Mouse (Mus musculus) myocyte (in vitro differentiated cells): ENCODE results near the gene Gm20388. TPM values are rescaled to one million over a fixed set of nuclear protein-coding genes. Genes with fewer than 3 reads are reported as not detected.
A peak's percentile ranks its signal among the peaks of the same experiment; 100 is the strongest.

Experiments
- H3K27me3 ChIP-seq: one replicate; pipeline ENCODE4 v1.6.1; 2011; ENCODE audit not compliant: control insufficient read depth, insufficient read depth, insufficient read length
- H3K36me3 ChIP-seq: one replicate; pipeline ENCODE4 v1.6.1; 2011; ENCODE audit not compliant: control insufficient read depth, insufficient read depth
- H3K4me2 ChIP-seq: one replicate; pipeline ENCODE4 v1.6.1; 2011; ENCODE audit warnings: low read depth, control low read depth
- H3K4me3 ChIP-seq: one replicate; pipeline ENCODE4 v1.5.1; 2011; ENCODE audit warnings: mild to moderate bottlenecking, control low read depth, moderate library complexity
- H3K79me2 ChIP-seq: one replicate; pipeline ENCODE4 v1.6.1; 2011; ENCODE audit not compliant: control insufficient read depth, insufficient read depth
- H3ac ChIP-seq: one replicate; pipeline ENCODE4 v1.6.1; 2011; ENCODE audit not compliant: control insufficient read depth, insufficient read length
- CEBPB ChIP-seq: IDR thresholded peaks from 2 replicates; pipeline ENCODE4 v1.6.1; 2011; ENCODE audit warnings: mild to moderate bottlenecking, moderate library complexity; ENCODE audit not compliant: poor library complexity, insufficient read depth, severe bottlenecking
- E2F4 ChIP-seq: IDR thresholded peaks from one replicate; pipeline ENCODE4 v1.6.1; 2011; ENCODE audit warnings: mild to moderate bottlenecking, control low read depth, moderate library complexity; ENCODE audit not compliant: insufficient read depth
- MAX ChIP-seq: IDR thresholded peaks from one replicate; pipeline ENCODE4 v1.6.1; 2011; ENCODE audit warnings: low read depth, mild to moderate bottlenecking, control low read depth
- MYOD1 ChIP-seq, 3 experiments: IDR thresholded peaks; one replicate each; pipeline ENCODE4 v1.6.1; 2011; ENCODE audit warnings: control low read depth in 2 of 3, low read depth in 2 of 3, mild to moderate bottlenecking in 2 of 3, moderate library complexity in 1 of 3; ENCODE audit not compliant: insufficient read length in 2 of 3, control insufficient read depth in 1 of 3
- MYOG ChIP-seq, 3 experiments: IDR thresholded peaks; one replicate each; pipeline ENCODE4 v1.6.1; 2011; ENCODE audit warnings: control low read depth in 2 of 3, low read depth in 2 of 3, mild to moderate bottlenecking in 2 of 3; ENCODE audit not compliant: insufficient read length in 2 of 3, control insufficient read depth in 1 of 3, insufficient read depth in 1 of 3
- POLR2A ChIP-seq: IDR thresholded peaks from one replicate; pipeline ENCODE4 v1.6.1; 2011; ENCODE audit warnings: low read depth, mild to moderate bottlenecking, control low read depth, moderate library complexity; ENCODE audit not compliant: insufficient read length
- REST ChIP-seq: IDR thresholded peaks from one replicate; pipeline ENCODE4 v1.6.1; 2011; ENCODE audit warnings: mild to moderate bottlenecking, control low read depth, moderate library complexity; ENCODE audit not compliant: insufficient read depth, insufficient read length
- SRF ChIP-seq: IDR thresholded peaks from one replicate; pipeline ENCODE4 v1.6.1; 2011; ENCODE audit warnings: low read depth; ENCODE audit not compliant: control insufficient read depth, insufficient read length
- TCF12 ChIP-seq: IDR thresholded peaks from one replicate; pipeline ENCODE4 v1.6.1; 2011; ENCODE audit warnings: mild to moderate bottlenecking, control low read depth; ENCODE audit not compliant: poor library complexity, insufficient read depth, severe bottlenecking
- TCF3 ChIP-seq: IDR thresholded peaks from one replicate; pipeline ENCODE4 v1.6.1; 2011; ENCODE audit warnings: low read depth, control low read depth; ENCODE audit not compliant: insufficient read length
- USF1 ChIP-seq: IDR thresholded peaks from one replicate; pipeline ENCODE4 v1.6.1; 2011; ENCODE audit warnings: low read depth, mild to moderate bottlenecking, control low read depth, moderate library complexity
- polyA plus RNA-seq: library from polyadenylated mRNA; unstranded; fragments of >200 nt; fragmentation: generic; extraction: Trizol; gene quantifications from one replicate; pipeline ENCODE4 v1.2.1, GENCODE M21; 2012; ENCODE audit warnings: missing spikeins

Gene Gm20388
- polyA plus RNA-seq, 1 experiment, result 15.3 TPM

GRCm38 (mm10) chr8:122035543-122035942 lies 2124.9 kb downstream of the Gm20388 start:
- TF ChIP-seq E2F4 (no peak), SRF (no peak), MYOG (IDR thresholded peaks at IDR 0.05; ENCODE audit: control insufficient read depth in 1 of 3, insufficient read depth in 1 of 3, insufficient read length in 2 of 3, low read depth in 2 of 3) (peak in 1 of 3 experiments; percentile 69), MAX (no peak), POLR2A (no peak), MYOD1 (IDR thresholded peaks at IDR 0.05; ENCODE audit: control insufficient read depth in 1 of 3, insufficient read length in 2 of 3, low read depth in 2 of 3) (peak in 2 of 3 experiments; percentile 34 to 52)
- Histone ChIP-seq H3K4me2 (no peak overlapping the region), H3ac (no peak overlapping the region), H3K4me3 (no peak overlapping the region), H3K27me3 (no peaks in the 10 kb centered on the region), H3K79me2 (no peaks in the 10 kb centered on the region), H3K36me3 (no peaks in the 10 kb centered on the region)

GRCm38 (mm10) chr8:122036325-122036724 lies 2125.7 kb downstream of the Gm20388 start:
- TF ChIP-seq SRF (no peak), MYOD1 (IDR thresholded peaks at IDR 0.05; ENCODE audit: control insufficient read depth in 1 of 3, insufficient read length in 2 of 3, low read depth in 2 of 3) (peak; percentile 2 to 98 (median 97)), TCF12 (peak; percentile 83), CEBPB (no peak), USF1 (no peak), MYOG (IDR thresholded peaks at IDR 0.05; ENCODE audit: control insufficient read depth in 1 of 3, insufficient read depth in 1 of 3, insufficient read length in 2 of 3, low read depth in 2 of 3) (peak; percentile 75 to 99 (median 97)), TCF3 (peak; percentile 96), MAX (no peak), POLR2A (no peak)
- Histone ChIP-seq H3K36me3 (no peaks in the 10 kb centered on the region), H3K4me2 (no peak overlapping the region), H3K79me2 (no peaks in the 10 kb centered on the region), H3ac (no peak overlapping the region), H3K27me3 (no peaks in the 10 kb centered on the region), H3K4me3 (no peak overlapping the region)

- TF ChIP-seq MYOD1 (IDR thresholded peaks at IDR 0.05; ENCODE audit: control insufficient read depth in 1 of 3, insufficient read length in 2 of 3, low read depth in 2 of 3) (no peak), USF1 (no peak)
- Histone ChIP-seq H3K36me3 (no peaks in the 10 kb centered on the region), H3K4me3 (no peak overlapping the region)
Observed at GRCm38 (mm10) chr8:122037279-122037678, 2126.6 kb downstream of the Gm20388 start.

GRCm38 (mm10) chr8:122038076-122038475 lies 2127.4 kb downstream of the Gm20388 start:
- no peak overlapping the region for H3ac ChIP-seq
- H3K36me3 ChIP-seq, result no peaks in the 10 kb centered on the region
- H3K27me3 ChIP-seq, result no peaks in the 10 kb centered on the region
- H3K4me2 ChIP-seq, result peak overlapping the region; percentile 70
- no peak overlapping the region for H3K4me3 ChIP-seq
- no peaks in the 10 kb centered on the region for H3K79me2 ChIP-seq
- TF ChIP-seq MYOG (IDR thresholded peaks at IDR 0.05; ENCODE audit: control insufficient read depth in 1 of 3, insufficient read depth in 1 of 3, insufficient read length in 2 of 3, low read depth in 2 of 3) (no peak), MYOD1 (IDR thresholded peaks at IDR 0.05; ENCODE audit: control insufficient read depth in 1 of 3, insufficient read length in 2 of 3, low read depth in 2 of 3) (peak in 1 of 3 experiments; percentile 10), SRF (no peak), USF1 (no peak), REST (no peak)

More at GRCm38 (mm10) chr8:122037279-122037678, 2126.6 kb downstream of the Gm20388 start:
- Histone ChIP-seq H3K4me2 (peak overlapping the region; percentile 70), H3K79me2 (no peaks in the 10 kb centered on the region), H3ac (no peak overlapping the region), H3K27me3 (no peaks in the 10 kb centered on the region)

GRCm38 (mm10) chr8:122039452-122039851 lies 2128.8 kb downstream of the Gm20388 start:
- TF ChIP-seq TCF12 (peak; percentile 55), MYOG (IDR thresholded peaks at IDR 0.05; ENCODE audit: control insufficient read depth in 1 of 3, insufficient read depth in 1 of 3, insufficient read length in 2 of 3, low read depth in 2 of 3) (peak; percentile 32 to 88 (median 49)), MYOD1 (IDR thresholded peaks at IDR 0.05; ENCODE audit: control insufficient read depth in 1 of 3, insufficient read length in 2 of 3, low read depth in 2 of 3) (peak in 2 of 3 experiments; percentile 64 to 80), TCF3 (peak; percentile 66), REST (no peak)
- Histone ChIP-seq H3K4me3 (no peak overlapping the region), H3ac (no peak overlapping the region), H3K36me3 (no peaks in the 10 kb centered on the region), H3K79me2 (no peaks in the 10 kb centered on the region), H3K4me2 (no peak overlapping the region), H3K27me3 (no peaks in the 10 kb centered on the region)
